Mouse (Mus musculus) ES-Bruce4 (cell line): ENCODE data around the gene Adgrg1.

Source experiments
- CTCF ChIP-seq: IDR thresholded peaks from one replicate; pipeline ENCODE4 v1.8.1; 2011; ENCODE audit warnings: low read depth, low read length
- EP300 ChIP-seq: IDR thresholded peaks from 2 replicates; pipeline ENCODE4 v1.6.1; 2011; ENCODE audit warnings: low read depth, low read length; ENCODE audit not compliant: insufficient read depth
- POLR2A ChIP-seq: IDR thresholded peaks from one replicate; pipeline ENCODE4 v1.8.1; 2011; ENCODE audit warnings: low read length; ENCODE audit not compliant: insufficient read depth

DNA sequence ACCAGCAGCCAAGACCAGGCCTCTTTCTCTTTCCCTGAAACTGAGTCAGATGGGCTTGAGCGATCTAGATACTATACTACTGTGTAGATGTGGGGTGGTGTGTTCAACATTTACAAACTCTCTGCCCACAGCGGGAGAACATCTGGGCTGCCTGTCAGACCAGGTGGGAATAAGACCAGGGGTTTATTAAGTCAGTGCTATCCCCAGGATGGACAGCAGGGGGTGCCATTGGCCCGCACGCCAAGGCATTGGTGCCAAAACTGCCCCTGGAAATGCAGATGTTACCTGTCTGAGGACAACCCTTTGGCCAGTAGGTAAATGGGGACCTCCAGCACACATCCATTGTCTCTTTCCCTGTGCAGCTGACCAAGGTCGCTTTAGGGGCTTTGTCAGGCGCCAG lies 32.0 kb upstream of the Adgrg1 start:
- TF ChIP-seq CTCF, result peak; percentile 97
- no peak for TF ChIP-seq POLR2A
- TF ChIP-seq EP300, result no peak
